Mouse (Mus musculus) heart, embryonic 10.5 days (tissue): ENCODE measurements around the gene Nacc1. TPM values are rescaled to one million over a fixed set of nuclear protein-coding genes. Genes with fewer than 3 reads are reported as not detected.
A peak's percentile ranks its signal among the peaks of the same experiment; 100 is the strongest.

ENCODE experiments used
- DNase-seq: peaks from one replicate; pipeline ENCODE4 v3.0.0-alpha.2; 2017; ENCODE audit warnings: low spot score
- H3K27ac ChIP-seq: fragments of 300-500 bp; sonication (generic); 2 replicates; pipeline ENCODE4 v1.5.1; 2016; ENCODE audit warnings: mild to moderate bottlenecking
- H3K27me3 ChIP-seq: fragments of 300-500 bp; sonication (generic); 2 replicates; pipeline ENCODE4 v1.6.1; 2016; ENCODE audit warnings: mild to moderate bottlenecking; ENCODE audit not compliant: poor library complexity, insufficient read depth, severe bottlenecking
- H3K36me3 ChIP-seq: fragments of 300-500 bp; sonication (generic); 2 replicates; pipeline ENCODE4 v1.6.1; 2016; ENCODE audit warnings: mild to moderate bottlenecking, moderate library complexity
- H3K4me1 ChIP-seq: fragments of 300-500 bp; sonication (generic); 2 replicates; pipeline ENCODE4 v1.6.1; 2016; ENCODE audit warnings: mild to moderate bottlenecking
- H3K4me3 ChIP-seq: fragments of 300-500 bp; sonication (generic); 2 replicates; pipeline ENCODE4 v1.5.1; 2016; ENCODE audit warnings: mild to moderate bottlenecking, moderate library complexity
- H3K9me3 ChIP-seq: fragments of 300-500 bp; sonication (generic); 2 replicates; pipeline ENCODE4 v1.6.1; 2016; ENCODE audit warnings: mild to moderate bottlenecking, moderate library complexity
- WGBS: fragments of 180-500 bp; shearing (Covaris S2); methylation state at CpG from one replicate; pipeline ENCODE4 v1.1.7; 2016; 5-methylcytosine and 5-hydroxymethylcytosine counted together
- polyA plus RNA-seq: library from polyadenylated mRNA; unstranded; fragments of >200 nt; fragmentation: Nextera tagmentation; extraction: Ambion mirVana; gene quantifications from 2 replicates; pipeline ENCODE4 v1.2.1, GENCODE M21; 2016

Gene Nacc1
- polyA plus RNA-seq, 1 experiment from 2014 or later: 25.0 TPM

- Histone ChIP-seq H3K9me3 (no peaks in the 10 kb centered on the region), H3K4me1 (peaks cover 80% of the 10 kb centered on the region), H3K27ac (peak overlapping the region; percentile 87), H3K36me3 (no peaks in the 10 kb centered on the region), H3K4me3 (0 out of 2 replicates have a peak overlapping the region, but pooled peaks have one; percentile 7), H3K27me3 (peaks cover 70% of the 10 kb centered on the region)
- no peak for DNase-seq
- WGBS: 50% methylated on average over 10 of the region's 10 CpGs
Observed at GRCm38 (mm10) chr8:84725246-84725940, 37.7 kb upstream of the Nacc1 start.

DNA sequence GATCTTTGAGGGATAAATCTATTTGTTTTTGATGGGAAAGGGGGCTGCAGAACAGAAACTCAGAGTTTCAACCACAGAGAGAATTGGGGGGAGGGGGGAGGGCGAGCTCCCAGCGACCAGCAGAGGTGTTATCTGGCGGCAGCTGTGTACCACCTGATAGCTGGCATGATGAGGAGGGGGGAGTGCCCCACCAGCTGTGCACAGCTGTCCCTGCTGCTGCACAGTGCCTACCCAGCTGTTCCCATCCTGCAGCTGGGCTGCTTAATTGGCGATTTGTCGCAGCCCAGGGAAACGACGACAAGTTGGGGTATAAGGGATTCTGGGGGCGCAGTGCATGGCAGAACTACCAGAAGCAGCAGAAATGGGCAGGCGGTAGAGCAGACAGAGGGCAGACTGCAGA, 37.0 kb upstream of the Nacc1 start:
- H3K36me3 ChIP-seq: no peaks in the 10 kb centered on the region
- H3K4me3 ChIP-seq: peak overlapping the region; percentile 17; the same call in 1 of the 2 replicates
- WGBS: 38% methylated on average over 9 of the region's 9 CpGs
- H3K27me3 ChIP-seq: peaks cover 70% of the 10 kb centered on the region
- H3K4me1 ChIP-seq: peaks cover 73% of the 10 kb centered on the region
- H3K27ac ChIP-seq: peak overlapping the region; percentile 87
- no peaks in the 10 kb centered on the region for H3K9me3 ChIP-seq
- DNase-seq: no peak

- peak overlapping the region; percentile 87 for H3K27ac ChIP-seq
- H3K9me3 ChIP-seq: no peaks in the 10 kb centered on the region
- H3K27me3 ChIP-seq: peaks cover 71% of the 10 kb centered on the region
- no peaks in the 10 kb centered on the region for H3K36me3 ChIP-seq
- DNase-seq: no peak
- WGBS: 28% methylated on average over 7 of the region's 7 CpGs
- peak overlapping the region; percentile 38 for H3K4me3 ChIP-seq
- H3K4me1 ChIP-seq: peaks cover 68% of the 10 kb centered on the region
Observed at GRCm38 (mm10) chr8:84723571-84723900, 35.9 kb upstream of the Nacc1 start.

GRCm38 (mm10) chr8:84722850-84723570, 35.3 kb upstream of the Nacc1 start, which contains the start of gene G430095P16Rik:
G430095P16Rik (plus strand) TSS chr8:84723007.
- no peaks in the 10 kb centered on the region for H3K9me3 ChIP-seq
- peak within 1 kb of the TSS; percentile 38 for H3K4me3 ChIP-seq
- no peak for DNase-seq
- H3K27ac ChIP-seq: peak within 1 kb of the TSS; percentile 87
- 14% methylated on average over 10 of the region's 10 CpGs for WGBS
- peaks cover 71% of the 10 kb centered on the region for H3K27me3 ChIP-seq
- H3K4me1 ChIP-seq: peaks cover 63% of the 10 kb centered on the region
- H3K36me3 ChIP-seq: no peaks in the 10 kb centered on the region

DNA sequence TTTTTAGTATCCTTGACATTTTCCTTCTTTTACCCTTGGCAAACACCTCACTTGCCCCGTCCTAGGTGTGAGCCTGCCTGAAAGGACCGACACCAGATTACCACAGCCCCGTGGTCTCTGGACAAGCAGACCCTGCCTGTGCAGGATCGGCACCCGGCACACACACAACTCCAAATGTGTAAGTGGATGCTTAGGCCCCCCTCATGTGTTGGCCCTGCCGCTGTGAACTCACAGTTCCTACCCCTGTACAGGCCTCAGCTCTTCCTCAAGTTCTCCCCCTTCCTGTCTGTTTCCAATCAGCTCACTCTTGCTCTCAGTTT, 34.8 kb upstream of the Nacc1 start:
- Histone ChIP-seq H3K4me3 (peak overlapping the region; percentile 38), H3K27me3 (peaks cover 75% of the 10 kb centered on the region), H3K4me1 (peaks cover 58% of the 10 kb centered on the region), H3K36me3 (no peaks in the 10 kb centered on the region), H3K27ac (peak overlapping the region; percentile 87), H3K9me3 (no peaks in the 10 kb centered on the region)
- 61% methylated on average over 6 of the region's 6 CpGs for WGBS
- no peak for DNase-seq

GRCm38 (mm10) chr8:84718959-84719690, 31.5 kb upstream of the Nacc1 start:
- no peak for DNase-seq
- Histone ChIP-seq H3K4me1 (peaks cover 35% of the 10 kb centered on the region), H3K27me3 (peaks cover 92% of the 10 kb centered on the region), H3K36me3 (no peaks in the 10 kb centered on the region), H3K4me3 (no peak overlapping the region), H3K9me3 (no peaks in the 10 kb centered on the region), H3K27ac (no peak overlapping the region)
- WGBS: 81% methylated on average over 5 of the region's 5 CpGs

GRCm38 (mm10) chr8:84718476-84718875, 30.8 kb upstream of the Nacc1 start:
- H3K4me1 ChIP-seq: peaks cover 35% of the 10 kb centered on the region
- peaks cover 92% of the 10 kb centered on the region for H3K27me3 ChIP-seq
- 81% methylated on average over 5 of the region's 5 CpGs for WGBS
- no peaks in the 10 kb centered on the region for H3K9me3 ChIP-seq
- H3K36me3 ChIP-seq: no peaks in the 10 kb centered on the region
- no peak overlapping the region for H3K27ac ChIP-seq
- no peak overlapping the region for H3K4me3 ChIP-seq
- DNase-seq: no peak

- peaks cover 100% of the 10 kb centered on the region for H3K27me3 ChIP-seq
- H3K4me3 ChIP-seq: no peak overlapping the region
- no peaks in the 10 kb centered on the region for H3K36me3 ChIP-seq
- DNase-seq: no peak
- 85% methylated on average over 11 of the region's 11 CpGs for WGBS
- H3K27ac ChIP-seq: no peak overlapping the region
- H3K4me1 ChIP-seq: peaks cover 36% of the 10 kb centered on the region
- H3K9me3 ChIP-seq: no peaks in the 10 kb centered on the region
Observed at GRCm38 (mm10) chr8:84716790-84717189, 29.1 kb upstream of the Nacc1 start.

- Histone ChIP-seq H3K4me3 (peak overlapping the region; percentile 47), H3K27ac (peak overlapping the region; percentile 52; the same call in 1 of the 2 replicates), H3K27me3 (peaks cover 100% of the 10 kb centered on the region), H3K9me3 (no peaks in the 10 kb centered on the region), H3K36me3 (no peaks in the 10 kb centered on the region), H3K4me1 (peaks cover 39% of the 10 kb centered on the region)
- WGBS: 4% methylated on average over 27 of the region's 27 CpGs
- DNase-seq: no peak
Observed at GRCm38 (mm10) chr8:84715893-84716468, 28.3 kb upstream of the Nacc1 start.

DNA sequence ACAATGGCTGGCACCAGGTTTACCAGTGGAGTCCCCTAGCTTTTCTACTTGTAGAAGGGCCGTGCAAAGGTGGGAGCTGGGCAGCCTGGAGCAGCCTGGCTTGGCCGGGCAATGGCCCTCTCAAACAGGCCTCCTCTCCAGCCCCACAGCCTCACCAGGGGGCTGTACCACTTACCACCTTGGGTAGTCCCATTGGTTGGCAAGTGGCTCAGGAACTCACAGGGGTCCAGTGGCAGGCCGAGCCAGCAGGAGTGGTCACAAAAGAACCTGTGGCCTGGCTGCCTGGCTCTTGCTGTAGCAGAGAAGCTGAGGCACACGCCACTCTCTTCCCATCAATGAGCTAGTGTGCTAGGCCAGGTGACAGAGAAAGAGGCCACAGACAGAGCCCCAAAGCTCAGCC, 26.5 kb upstream of the Nacc1 start:
- H3K9me3 ChIP-seq: no peaks in the 10 kb centered on the region

DNA sequence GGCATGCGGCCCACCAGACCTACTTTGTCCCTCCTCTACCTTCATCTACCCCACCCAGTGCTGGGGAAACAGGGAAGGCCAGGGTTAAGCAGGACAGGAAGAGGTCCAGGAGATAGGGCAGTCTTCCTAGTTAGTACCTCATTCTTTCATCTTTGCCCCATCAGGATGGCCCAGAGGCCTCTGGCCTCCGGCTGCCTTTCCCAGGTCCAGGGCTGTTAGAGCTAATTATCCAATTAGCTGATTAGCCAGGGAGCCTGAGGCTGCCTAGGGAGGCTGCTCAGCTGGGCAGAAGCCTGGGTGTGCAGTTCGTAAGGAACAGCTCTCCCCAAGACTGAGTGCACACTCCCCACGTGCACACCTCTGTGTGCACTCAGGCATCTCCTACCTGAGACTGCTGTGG, 25.7 kb upstream of the Nacc1 start:
- 38% methylated on average over 4 of the region's 4 CpGs for WGBS
- H3K27ac ChIP-seq: peak overlapping the region; percentile 37
- no peaks in the 10 kb centered on the region for H3K9me3 ChIP-seq
- no peak overlapping the region for H3K4me3 ChIP-seq
- H3K27me3 ChIP-seq: peaks cover 100% of the 10 kb centered on the region
- no peaks in the 10 kb centered on the region for H3K36me3 ChIP-seq
- DNase-seq: no peak
- H3K4me1 ChIP-seq: peaks cover 43% of the 10 kb centered on the region

More for the DNA sequence above, 26.5 kb upstream of the Nacc1 start:
- Histone ChIP-seq H3K36me3 (no peaks in the 10 kb centered on the region), H3K27me3 (peaks cover 100% of the 10 kb centered on the region), H3K27ac (peak overlapping the region; percentile 37; the same call in 1 of the 2 replicates), H3K4me1 (peaks cover 42% of the 10 kb centered on the region), H3K4me3 (no peak overlapping the region)
- DNase-seq: no peak
- WGBS: 57% methylated on average over 4 of the region's 4 CpGs

DNA sequence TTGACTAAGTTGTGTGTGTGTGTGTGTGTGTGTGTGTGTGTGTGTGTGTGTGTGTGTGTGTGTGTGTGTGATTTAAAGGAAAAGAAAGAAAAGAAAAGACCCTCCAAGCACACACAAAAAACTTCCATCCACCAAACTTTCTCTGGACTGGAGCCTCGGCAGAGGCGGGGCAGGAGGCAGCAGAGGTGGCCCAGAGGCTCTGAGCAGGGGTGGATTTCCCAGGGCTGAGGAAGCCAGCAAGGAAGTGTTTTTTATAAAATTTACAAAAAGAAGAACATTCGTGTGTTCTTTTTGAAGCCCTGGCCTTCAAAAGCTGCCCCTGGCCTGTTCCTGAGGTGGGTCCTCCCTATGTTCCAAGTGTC, 25.1 kb upstream of the Nacc1 start:
- Histone ChIP-seq H3K27me3 (peaks cover 100% of the 10 kb centered on the region), H3K4me3 (no peak overlapping the region), H3K27ac (peak overlapping the region; percentile 37; the same call in 1 of the 2 replicates), H3K4me1 (peaks cover 49% of the 10 kb centered on the region), H3K9me3 (no peaks in the 10 kb centered on the region), H3K36me3 (no peaks in the 10 kb centered on the region)
- 37% methylated on average over 3 of the region's 3 CpGs for WGBS
- no peak for DNase-seq
